Mouse (Mus musculus) layer of hippocampus, adult 2 months (tissue): ENCODE measurements at regions not wholly inside any gene's neighbourhood (a gene's known extent, or its start where the extent isn't known, plus 50 kb on each side); places are given as distances from the start of the nearest gene placed in this dataset.

Experiments
- DNase-seq, 2 experiments: peaks; one replicate each; pipeline ENCODE4 v3.0.0; 2022; ENCODE audit warnings: low spot score in 2 of 2
- H3K27ac ChIP-seq: fragments of 200-600 bp; 2 replicates; pipeline ENCODE4 v1.8.1; 2022
- H3K4me3 ChIP-seq: fragments of 200-600 bp; 2 replicates; pipeline ENCODE4 v1.8.1; 2022; ENCODE audit warnings: mild to moderate bottlenecking
- CTCF ChIP-seq: fragments of 200-600 bp; conservative IDR thresholded peaks from 2 replicates; pipeline ENCODE4 v1.8.1; 2022; ENCODE audit warnings: antibody characterized with exemption, mild to moderate bottlenecking, moderate library complexity

DNA sequence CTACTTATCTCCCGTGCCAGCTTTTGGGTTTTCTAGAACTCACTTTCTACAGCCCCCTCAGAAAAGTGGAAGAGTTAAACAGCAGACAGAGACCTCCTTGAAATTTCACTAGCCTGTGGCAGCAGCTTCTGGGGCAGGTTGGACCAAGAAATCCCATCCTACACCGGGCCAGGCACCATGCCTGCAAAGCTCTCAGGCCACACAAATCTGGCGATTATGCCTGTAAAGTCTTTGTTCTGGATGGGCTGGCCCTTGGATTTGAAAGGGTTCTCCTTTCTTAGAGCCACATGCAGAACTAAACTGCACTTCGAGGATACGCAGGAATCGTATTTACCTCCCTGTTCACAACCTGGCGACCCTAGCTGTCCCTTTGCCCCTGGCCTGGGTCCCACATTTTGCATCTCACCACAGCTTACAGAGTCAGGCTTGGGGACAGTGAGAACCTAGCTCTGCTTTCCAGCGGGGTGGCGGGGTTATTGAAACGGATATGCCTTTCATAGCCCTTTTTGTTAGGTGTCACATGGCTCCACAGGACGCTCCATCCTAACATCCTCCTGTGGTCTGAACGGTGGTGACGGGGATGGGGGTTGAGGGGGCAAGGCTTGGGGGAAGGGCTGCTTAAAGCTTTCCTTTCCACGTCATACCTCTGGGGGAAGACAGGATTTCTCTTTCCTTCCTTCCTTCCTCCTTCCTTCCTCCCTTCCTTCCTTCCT lies 229.0 kb downstream of the Mtx2 start:
- Histone ChIP-seq H3K27ac (no peak overlapping the region), H3K4me3 (peak overlapping the region; percentile 38)
- TF ChIP-seq CTCF, result no peak
- DNase-seq, result no peak

DNA sequence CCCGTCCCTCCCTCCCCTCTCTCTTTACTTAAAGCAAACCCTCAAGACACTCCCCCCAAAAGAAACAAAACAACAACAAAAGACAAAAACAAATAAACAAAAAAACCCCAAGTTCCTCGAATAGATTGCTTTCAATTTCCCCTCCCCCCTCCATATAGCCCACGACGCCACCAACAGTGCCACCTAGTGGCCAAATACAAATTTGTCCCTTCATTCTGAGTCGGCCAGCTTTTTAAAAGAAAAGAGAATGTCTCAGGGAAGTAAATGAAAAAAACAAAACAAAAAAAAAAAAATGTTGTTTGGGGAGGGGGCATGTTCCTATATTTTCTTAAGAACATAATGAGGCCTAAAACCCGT lies 229.6 kb downstream of the Mtx2 start:
- peak; percentile 13 to 67 for DNase-seq
- TF ChIP-seq CTCF, result peak; percentile 87
- Histone ChIP-seq H3K4me3 (peak overlapping the region; percentile 38), H3K27ac (no peak overlapping the region)

DNA sequence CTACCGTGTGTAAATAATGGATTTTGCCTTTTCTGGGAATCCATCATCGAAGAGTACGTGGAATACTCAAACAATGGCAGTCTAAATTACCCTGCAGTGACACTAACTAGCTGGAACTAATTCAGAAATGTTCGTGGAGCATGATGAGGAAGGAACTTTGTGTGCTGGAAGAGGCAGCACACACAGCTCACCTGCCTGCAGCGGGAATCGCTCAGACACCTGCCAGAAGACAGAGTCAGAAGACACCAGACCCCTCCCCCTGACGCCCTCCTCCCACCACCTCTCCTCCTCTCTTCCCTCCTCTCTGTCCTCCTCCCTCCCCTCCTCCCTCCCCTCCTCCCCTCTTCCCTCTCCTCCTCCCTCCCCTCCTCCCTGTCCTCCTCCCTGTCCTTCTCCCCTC lies 235.4 kb downstream of the Mtx2 start:
- no peak for TF ChIP-seq CTCF
- no peak overlapping the region for H3K27ac ChIP-seq
- no peak for DNase-seq
- H3K4me3 ChIP-seq, result no peak overlapping the region

DNA sequence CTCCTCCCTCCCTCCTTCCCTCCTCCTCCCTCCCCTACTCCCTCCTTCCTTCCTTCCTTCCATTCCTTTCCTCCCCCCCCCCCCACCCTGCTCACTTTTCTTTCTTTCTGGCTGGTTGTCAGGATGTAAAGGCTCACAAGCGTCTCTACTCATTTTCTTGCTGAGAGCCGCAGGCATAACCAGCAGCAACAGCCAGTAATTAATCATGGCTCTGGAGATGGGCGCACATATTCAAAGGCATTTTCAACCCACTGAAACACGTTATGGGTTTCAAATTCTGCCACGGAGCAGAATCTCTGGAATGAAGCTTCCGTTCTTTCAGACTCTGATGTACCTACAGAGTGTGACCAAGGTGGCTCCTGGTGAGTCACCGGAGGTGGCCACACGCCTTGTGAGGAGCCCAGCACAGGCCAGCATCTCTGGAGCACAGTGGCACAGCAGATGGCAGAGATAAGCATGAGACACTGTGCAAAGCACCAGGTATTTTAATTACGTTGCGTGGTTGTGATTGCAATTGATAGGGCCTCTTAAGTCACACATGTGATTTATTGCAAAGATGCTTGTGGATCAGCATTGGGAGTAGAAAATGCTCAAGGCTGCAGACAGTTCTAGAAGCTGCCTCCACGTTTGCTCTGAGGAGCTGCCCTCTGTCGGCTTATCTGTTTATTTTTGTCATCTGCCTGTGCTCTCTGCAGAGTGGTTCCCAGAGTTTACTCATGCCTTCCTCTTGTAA lies 236.0 kb downstream of the Mtx2 start:
- Histone ChIP-seq H3K27ac (no peak overlapping the region), H3K4me3 (no peak overlapping the region)
- 0 out of 2 replicates have a peak, but pooled peaks have one; percentile 22 for TF ChIP-seq CTCF
- no peak for DNase-seq

DNA sequence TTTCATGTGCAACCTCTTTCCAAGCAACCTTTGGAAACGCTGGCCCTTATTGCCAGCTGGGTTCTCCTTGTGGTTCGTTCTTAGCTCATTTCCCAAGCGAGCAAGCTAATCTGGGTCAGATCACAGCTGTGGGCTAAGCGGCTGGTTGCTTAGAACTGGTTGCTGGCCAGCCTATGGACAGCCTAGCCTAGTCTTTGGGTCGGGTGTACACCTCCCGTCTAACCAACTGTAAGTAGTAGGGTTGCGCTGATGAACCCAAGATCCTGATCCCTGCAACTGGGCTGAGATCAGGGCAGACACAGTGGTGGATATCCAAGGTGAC lies 236.5 kb downstream of the Mtx2 start:
- no peak for DNase-seq
- TF ChIP-seq CTCF, result no peak
- Histone ChIP-seq H3K4me3 (no peak overlapping the region), H3K27ac (no peak overlapping the region)

DNA sequence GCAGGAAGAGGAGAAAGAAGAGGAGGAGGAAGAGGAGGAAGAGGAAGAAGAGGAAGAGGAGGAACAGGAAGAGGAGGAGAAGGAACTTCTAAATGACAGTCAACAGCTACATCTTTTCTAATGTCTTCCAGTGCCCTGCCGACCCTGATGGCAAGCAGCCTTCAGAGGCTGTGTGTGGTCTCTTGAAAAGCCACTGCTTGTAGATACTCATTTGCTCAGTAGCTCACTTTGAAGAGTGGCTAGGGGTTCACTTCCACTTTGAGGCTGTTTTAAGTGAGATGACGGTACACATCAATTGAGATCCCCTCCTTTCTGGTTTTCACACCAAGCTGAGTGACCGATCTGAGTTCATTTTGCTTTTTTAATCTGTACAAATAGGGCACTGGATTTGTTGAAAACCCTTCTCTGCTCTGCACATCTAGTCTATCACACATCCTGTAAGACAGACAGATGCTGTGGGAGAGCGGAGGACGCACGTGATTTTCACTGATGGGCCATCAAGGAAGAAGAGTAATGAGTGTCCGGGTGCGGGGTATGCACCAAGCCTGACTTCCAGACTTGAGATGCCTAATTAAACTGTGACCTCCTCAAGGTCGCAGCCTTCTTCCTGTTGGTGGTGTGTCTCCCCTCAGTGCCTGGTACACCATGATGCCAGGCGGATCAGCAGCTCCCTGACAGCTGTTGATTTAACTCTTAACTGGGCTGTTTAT lies 239.0 kb downstream of the Mtx2 start:
- TF ChIP-seq CTCF, result no peak
- no peak for DNase-seq
- Histone ChIP-seq H3K4me3 (no peak overlapping the region), H3K27ac (no peak overlapping the region)

DNA sequence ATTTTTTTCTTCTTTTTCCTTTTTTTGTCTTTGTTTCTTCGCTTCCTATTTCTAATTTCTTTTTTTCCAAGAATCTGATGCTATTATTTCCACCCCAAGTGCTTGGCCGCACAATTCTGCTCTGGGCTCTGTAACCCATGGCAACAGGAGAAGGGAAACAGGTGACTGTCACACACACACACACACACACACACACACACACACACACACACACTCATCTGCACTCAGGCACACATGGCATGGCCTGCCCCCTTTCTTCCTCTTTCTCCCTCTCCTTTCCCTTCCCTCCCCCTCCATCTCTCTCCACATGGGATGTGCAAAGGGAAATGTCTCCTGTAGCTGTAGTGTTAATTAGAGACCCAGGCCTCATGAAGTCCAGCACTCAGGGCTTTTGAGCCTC lies 239.7 kb downstream of the Mtx2 start:
- no peak for TF ChIP-seq CTCF
- H3K27ac ChIP-seq, result no peak overlapping the region

DNA sequence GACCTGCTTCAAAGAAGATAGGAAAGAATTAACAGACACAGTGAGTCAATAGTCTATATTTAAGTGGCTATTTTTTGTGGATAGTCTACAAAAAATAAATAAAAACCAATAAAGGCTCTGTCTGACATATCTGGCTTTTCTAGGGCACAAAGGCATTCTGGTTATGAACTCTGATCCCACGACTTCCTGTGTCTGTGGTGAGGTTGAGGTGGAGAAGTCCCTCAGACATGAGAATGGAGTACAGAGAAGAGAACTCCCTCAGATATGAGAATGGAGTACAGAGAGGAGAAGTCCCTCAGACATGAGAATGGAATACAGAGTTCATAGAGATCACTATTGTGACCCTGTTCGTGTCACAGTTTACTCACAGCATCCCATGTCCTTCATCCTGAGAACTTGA lies 243.7 kb downstream of the Mtx2 start:
- Histone ChIP-seq H3K27ac (no peak overlapping the region), H3K4me3 (no peak overlapping the region)
- DNase-seq, result no peak
- no peak for TF ChIP-seq CTCF

More for the DNA sequence above, 239.7 kb downstream of the Mtx2 start:
- H3K4me3 ChIP-seq, result no peak overlapping the region
- DNase-seq, result no peak

DNA sequence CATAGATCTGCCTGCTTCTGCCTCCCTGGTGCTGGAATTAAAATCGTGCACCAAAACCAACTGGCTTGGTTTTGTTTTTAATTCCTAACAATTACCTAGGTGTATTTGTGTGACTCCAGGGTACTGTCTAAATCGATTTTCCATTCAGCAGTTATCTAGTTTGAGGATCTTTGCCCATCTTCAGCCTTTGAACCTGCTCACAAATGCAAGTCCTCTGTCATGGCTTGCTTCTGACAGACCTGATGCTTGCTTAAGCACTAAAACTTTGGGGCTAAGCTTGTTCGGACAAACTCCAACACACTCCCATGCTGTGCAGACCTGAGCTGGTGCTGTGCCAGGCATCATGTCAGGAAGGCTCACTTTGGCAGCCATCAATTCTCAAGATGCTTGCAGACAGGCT lies 246.4 kb downstream of the Mtx2 start:
- Histone ChIP-seq H3K4me3 (no peak overlapping the region), H3K27ac (no peak overlapping the region)
- no peak for TF ChIP-seq CTCF
- DNase-seq, result no peak

DNA sequence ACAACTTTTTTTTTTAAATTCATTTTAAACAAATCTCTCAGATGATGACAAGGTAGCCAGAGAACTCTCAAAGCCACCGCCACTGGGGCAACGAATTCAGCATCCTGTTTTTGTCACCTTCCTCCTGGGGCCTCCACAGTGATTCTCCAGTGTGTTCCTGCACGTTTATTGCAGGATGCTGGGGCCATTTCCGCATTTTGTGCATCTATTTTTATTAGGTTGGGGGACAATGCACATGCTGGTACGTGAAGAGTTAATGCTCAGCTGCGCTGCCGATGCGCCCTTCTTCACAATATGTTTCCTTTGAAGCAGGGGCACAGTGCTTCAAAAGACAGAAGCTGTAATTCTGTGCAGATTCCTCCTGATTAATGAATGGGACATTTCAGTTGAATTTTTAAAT lies 246.9 kb downstream of the Mtx2 start:
- no peak overlapping the region for H3K4me3 ChIP-seq
- no peak for DNase-seq
- no peak for TF ChIP-seq CTCF
- H3K27ac ChIP-seq, result no peak overlapping the region

DNA sequence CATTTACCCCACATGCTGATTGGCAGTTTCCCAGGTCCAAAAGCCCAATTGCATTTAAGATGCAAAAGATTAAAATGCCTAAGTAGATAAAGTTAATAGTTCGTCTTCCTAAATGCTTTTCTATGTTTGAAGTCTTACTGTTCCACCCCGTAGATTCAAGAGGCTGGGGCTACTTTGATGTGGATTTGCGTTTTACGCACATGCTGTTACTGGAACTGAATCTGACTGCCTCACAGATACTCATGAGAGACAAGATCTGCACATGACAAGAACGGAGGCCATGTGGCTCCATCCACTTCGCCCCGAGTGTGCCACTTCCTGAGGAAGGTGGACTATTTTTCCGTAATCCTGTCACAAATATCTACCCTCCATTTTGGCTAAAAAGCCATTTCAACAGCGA lies 247.6 kb downstream of the Mtx2 start:
- DNase-seq, result no peak
- TF ChIP-seq CTCF, result no peak
- Histone ChIP-seq H3K4me3 (no peak overlapping the region), H3K27ac (no peak overlapping the region)

DNA sequence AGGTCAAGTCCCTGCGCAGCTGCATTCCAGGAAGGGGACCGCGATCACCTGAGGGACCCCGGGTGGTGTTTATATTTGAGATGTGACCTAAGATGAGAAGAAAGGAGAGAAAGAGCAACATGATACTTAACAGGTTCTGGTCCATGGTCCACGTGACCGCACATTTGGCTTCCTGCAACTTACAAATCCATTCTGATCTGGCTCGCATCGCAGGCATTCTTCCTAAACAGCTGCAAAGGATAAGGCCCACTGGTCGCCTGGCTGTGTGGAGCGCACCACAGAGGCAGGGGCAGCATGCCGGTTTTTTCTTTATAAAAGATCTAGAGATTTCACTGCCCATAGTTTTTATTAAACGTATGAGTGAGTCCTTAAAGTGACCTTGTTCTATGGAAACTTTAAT lies 261.6 kb downstream of the Mtx2 start:
- Histone ChIP-seq H3K4me3 (no peak overlapping the region), H3K27ac (no peak overlapping the region)
- TF ChIP-seq CTCF, result no peak
- no peak for DNase-seq

DNA sequence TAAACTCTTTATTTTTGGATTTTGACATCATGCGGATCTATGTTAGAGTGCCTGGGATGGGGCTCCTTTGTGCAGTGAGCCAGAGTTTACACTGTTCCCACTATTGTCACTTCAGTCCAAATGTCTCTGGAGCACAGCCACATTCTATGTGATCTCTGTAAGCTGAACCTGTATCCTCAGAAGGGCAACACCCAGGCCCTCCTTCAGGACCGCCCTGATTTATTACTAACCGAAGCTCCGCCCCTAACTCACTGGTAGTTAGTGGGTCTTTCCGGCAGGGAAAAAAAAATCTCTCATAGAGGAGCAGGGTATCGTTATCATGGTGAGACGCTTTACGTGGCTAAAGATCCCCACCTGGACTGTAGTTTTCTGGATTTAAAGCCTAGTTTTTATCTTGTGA lies 263.6 kb downstream of the Mtx2 start:
- H3K27ac ChIP-seq, result no peak overlapping the region
- TF ChIP-seq CTCF, result no peak
- H3K4me3 ChIP-seq, result no peak overlapping the region
- DNase-seq, result no peak

DNA sequence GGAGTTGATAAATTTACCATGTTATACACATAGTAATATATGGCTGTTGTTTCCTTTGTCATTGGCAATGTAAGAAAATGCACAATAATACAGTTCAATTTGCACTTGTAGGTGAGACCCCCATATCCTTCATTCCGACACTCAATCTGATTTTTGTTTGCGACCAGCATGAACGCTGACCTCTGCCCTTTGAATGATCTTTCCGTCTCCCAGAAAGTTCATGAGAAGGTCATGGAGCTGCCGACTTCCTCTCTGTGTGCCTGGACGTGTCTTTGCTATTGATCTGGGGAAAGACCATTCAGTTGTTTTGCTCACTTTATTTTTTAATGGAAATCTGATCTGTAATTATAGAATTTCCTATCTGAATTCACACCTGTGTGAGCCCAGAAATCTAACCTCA lies 264.0 kb downstream of the Mtx2 start:
- no peak overlapping the region for H3K4me3 ChIP-seq
- DNase-seq, result no peak
- no peak for TF ChIP-seq CTCF
- no peak overlapping the region for H3K27ac ChIP-seq
